Mouse (Mus musculus) midbrain, embryonic 16.5 days (tissue): ENCODE results near the gene Tnfrsf14. TPM values are rescaled to one million over a fixed set of nuclear protein-coding genes. Genes with fewer than 3 reads are reported as not detected.

Source experiments
- ATAC-seq: fragments of 200-750 bp; cut with Nextera tagmentation; 2 replicates; pipeline ENCODE4 v1.8.0; 2017; ENCODE audit warnings: moderate TSS enrichment
- H3K27ac ChIP-seq: fragments of 300-500 bp; sonication (generic); 2 replicates; pipeline ENCODE4 v1.5.1; 2014; ENCODE audit warnings: mild to moderate bottlenecking, low read length, mixed read lengths
- H3K27me3 ChIP-seq: fragments of 300-500 bp; sonication (generic); 2 replicates; pipeline ENCODE4 v1.6.1; 2014; ENCODE audit warnings: low read depth, low read length, mixed read lengths; ENCODE audit not compliant: control insufficient read depth, insufficient read depth
- H3K36me3 ChIP-seq: fragments of 300-500 bp; sonication (generic); 2 replicates; pipeline ENCODE4 v1.6.1; 2014; ENCODE audit warnings: mild to moderate bottlenecking, low read length, moderate library complexity, mixed read lengths; ENCODE audit not compliant: control insufficient read depth, insufficient read depth
- H3K4me1 ChIP-seq: fragments of 300-500 bp; sonication (generic); 2 replicates; pipeline ENCODE4 v1.6.1; 2014; ENCODE audit warnings: mild to moderate bottlenecking, low read length, mixed read lengths; ENCODE audit not compliant: control insufficient read depth, insufficient read depth
- H3K4me2 ChIP-seq: fragments of 300-500 bp; sonication (generic); 2 replicates; pipeline ENCODE4 v1.6.1; 2014; ENCODE audit warnings: mild to moderate bottlenecking, low read length, mixed read lengths
- H3K4me3 ChIP-seq: fragments of 300-500 bp; sonication (generic); 2 replicates; pipeline ENCODE4 v1.5.1; 2014; ENCODE audit warnings: low read depth, mild to moderate bottlenecking, low read length, moderate library complexity, mixed read lengths
- H3K9ac ChIP-seq: fragments of 300-500 bp; sonication (generic); 2 replicates; pipeline ENCODE4 v1.6.1; 2014; ENCODE audit warnings: low read depth, low read length, mixed read lengths
- H3K9me3 ChIP-seq: fragments of 300-500 bp; sonication (generic); replicated peaks from 2 replicates; pipeline ENCODE4 v1.6.1; 2014; ENCODE audit warnings: mild to moderate bottlenecking, low read length, mixed read lengths; ENCODE audit not compliant: control insufficient read depth, poor library complexity, severe bottlenecking
- WGBS: fragments of 180-500 bp; shearing (Covaris S2); extraction: QIAGEN DNeasy Blood & Tissue Kit; methylation state at CpG from one replicate; pipeline ENCODE4 v1.1.7; 2014; 5-methylcytosine and 5-hydroxymethylcytosine counted together
- polyA plus RNA-seq: library from polyadenylated mRNA; unstranded; fragments of >200 nt; fragmentation: Nextera tagmentation; extraction: Ambion mirVana; gene quantifications from 2 replicates; pipeline ENCODE4 v1.2.1, GENCODE M21; 2015

Gene Tnfrsf14
- polyA plus RNA-seq, 1 experiment from 2014 or later: not detected

DNA sequence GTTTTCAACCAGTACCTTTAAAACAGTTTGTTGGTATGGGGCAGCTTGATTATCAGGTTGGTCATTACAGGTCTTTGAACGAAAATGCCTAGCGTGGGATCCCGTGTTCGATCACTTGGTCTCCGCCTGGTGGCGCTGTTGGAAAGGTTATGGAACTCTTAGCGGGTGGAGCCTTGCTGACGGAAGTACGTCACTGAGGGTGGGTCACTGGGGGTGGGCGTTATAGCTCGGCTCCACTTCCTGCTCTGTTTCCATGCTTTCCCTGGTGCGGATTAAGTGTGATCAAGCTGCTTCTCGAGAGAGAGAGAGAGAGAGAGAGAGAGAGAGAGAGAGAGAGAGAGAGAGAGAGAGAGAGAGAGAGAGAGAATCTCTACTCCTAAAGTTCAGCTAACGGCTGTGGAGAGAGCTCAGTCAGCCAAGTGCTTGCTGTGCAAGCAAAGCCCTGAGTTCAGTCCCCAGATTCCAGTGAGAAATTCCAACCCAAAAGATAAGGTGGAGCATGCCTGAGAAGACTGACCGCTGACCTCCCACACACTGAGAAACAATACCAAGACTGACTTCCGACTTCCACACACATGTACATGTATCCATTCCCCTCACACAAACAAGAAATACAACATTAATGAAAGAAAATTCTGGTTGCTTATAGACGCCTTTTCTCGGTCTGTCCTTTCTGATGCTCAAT is 50.4 kb downstream of the Tnfrsf14 start:
- Histone ChIP-seq H3K4me3 (peak overlapping the region; percentile 33), H3K36me3 (no peaks in the 10 kb centered on the region), H3K4me2 (peak overlapping the region; percentile 62), H3K27ac (peak overlapping the region; percentile 69), H3K27me3 (peaks cover 3% of the 10 kb centered on the region), H3K9ac (peak overlapping the region; percentile 49), H3K4me1 (peaks cover 6% of the 10 kb centered on the region), H3K9me3 (no peaks in the 10 kb centered on the region)
- WGBS: 11% methylated on average over 18 of the region's 18 CpGs
- ATAC-seq: peak; percentile 96

DNA sequence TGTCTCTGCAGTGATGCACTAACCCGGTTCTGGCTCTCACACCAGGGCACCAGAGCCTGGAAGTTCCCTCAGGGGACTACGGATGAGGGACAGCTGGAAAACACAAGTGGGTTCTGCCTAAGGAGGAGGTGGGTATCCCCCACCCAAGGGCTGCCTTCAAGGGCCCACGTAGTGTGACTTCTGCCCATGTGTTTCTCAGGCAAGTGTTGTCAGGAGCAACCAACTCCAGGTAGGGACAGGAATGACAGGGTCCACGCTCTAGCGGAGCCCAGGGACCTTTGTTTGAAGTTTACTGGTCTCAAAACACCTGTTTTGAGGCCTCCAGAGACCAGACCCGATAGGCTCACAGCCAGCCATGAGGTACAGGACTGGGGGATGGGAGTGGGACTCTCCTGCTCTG is 55.2 kb downstream of the Tnfrsf14 start:
- no peaks in the 10 kb centered on the region for H3K36me3 ChIP-seq
- no peaks in the 10 kb centered on the region for H3K9me3 ChIP-seq
- peaks cover 3% of the 10 kb centered on the region for H3K27me3 ChIP-seq
- no peak for ATAC-seq
- no peak overlapping the region for H3K9ac ChIP-seq
- H3K4me2 ChIP-seq: no peak overlapping the region
- H3K27ac ChIP-seq: no peak overlapping the region
- 78% methylated on average over 6 of the region's 6 CpGs for WGBS
- H3K4me3 ChIP-seq: no peak overlapping the region
- peaks cover under 1% of the 10 kb centered on the region for H3K4me1 ChIP-seq

Other genes starting within 250 kb of the Tnfrsf14 start
- gene Ttc34, start 91.1 kb downstream of the Tnfrsf14 start, polyA plus RNA-seq: 1.5 and 2.9 TPM in 2 replicates
- 0.31 and 0.98 TPM in 2 replicates for gene Mmel1, start 59.0 kb downstream of the Tnfrsf14 start, polyA plus RNA-seq
- 59.3 and 64.5 TPM in 2 replicates for gene Fam213b, start 29.4 kb downstream of the Tnfrsf14 start, polyA plus RNA-seq
- 107 and 135 TPM in 2 replicates for gene Hes5, start 32.4 kb upstream of the Tnfrsf14 start, polyA plus RNA-seq
- gene Pank4, start 35.6 kb upstream of the Tnfrsf14 start, polyA plus RNA-seq: 42.1 and 45.5 TPM in 2 replicates
- gene Plch2, start 128.2 kb upstream of the Tnfrsf14 start, polyA plus RNA-seq: 23.3 and 25.4 TPM in 2 replicates
- gene Pex10, start 138.5 kb upstream of the Tnfrsf14 start, polyA plus RNA-seq: 22.2 and 22.8 TPM in 2 replicates
- 121 and 124 TPM in 2 replicates for gene Rer1, start 157.8 kb upstream of the Tnfrsf14 start, polyA plus RNA-seq
- 7.3 and 8.9 TPM in 2 replicates for gene Morn1, start 158.0 kb upstream of the Tnfrsf14 start, polyA plus RNA-seq